Mouse (Mus musculus) CD4-positive naive resting alpha-beta T cell, adult 76 days (primary cell): ENCODE data around the gene Sod2. TPM values are rescaled to one million over a fixed set of nuclear protein-coding genes. Genes with fewer than 3 reads are reported as not detected.

Experiments used
- total RNA-seq: library from RNA; stranded (reverse); gene quantifications from one replicate; pipeline ENCODE4 v1.2.4, GENCODE M21; 2023

The Sod2 gene
- total RNA-seq, result 58.1 TPM

GRCm38 (mm10) chr17:13006546-13006945 is at the start of gene Sod2:
Gene Sod2 (plus strand): TSS chr17:13006846.

GRCm38 (mm10) chr17:12960331-12960873 is 46.2 kb upstream of the Sod2 start, which contains the start of gene Acat2:
Gene Acat2 (minus strand): TSS chr17:12960747.

DNA sequence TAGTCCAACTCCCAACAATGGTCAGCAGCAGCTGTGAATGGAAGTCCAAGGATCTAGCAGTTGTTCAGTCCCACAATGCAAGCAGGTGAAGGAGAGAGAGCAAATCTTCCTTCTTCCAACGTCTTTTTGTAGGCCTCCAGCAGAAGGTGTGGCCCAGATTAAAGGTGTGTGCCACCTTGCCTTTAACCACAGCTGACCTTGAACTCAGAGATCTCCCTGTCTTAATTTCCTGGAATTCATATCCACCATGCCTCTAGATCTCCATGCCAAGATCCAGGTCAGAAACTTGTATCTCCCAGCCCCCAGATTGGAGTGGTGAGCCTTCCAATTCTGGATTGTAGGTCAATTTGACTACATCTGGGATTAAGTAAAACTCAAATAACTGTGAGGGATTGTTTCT is 12.6 kb upstream of the Sod2 start, which contains the start of gene Wtap:
TSS of gene Wtap (minus strand) at position 101 of the 400 bp plus-strand sequence.

DNA sequence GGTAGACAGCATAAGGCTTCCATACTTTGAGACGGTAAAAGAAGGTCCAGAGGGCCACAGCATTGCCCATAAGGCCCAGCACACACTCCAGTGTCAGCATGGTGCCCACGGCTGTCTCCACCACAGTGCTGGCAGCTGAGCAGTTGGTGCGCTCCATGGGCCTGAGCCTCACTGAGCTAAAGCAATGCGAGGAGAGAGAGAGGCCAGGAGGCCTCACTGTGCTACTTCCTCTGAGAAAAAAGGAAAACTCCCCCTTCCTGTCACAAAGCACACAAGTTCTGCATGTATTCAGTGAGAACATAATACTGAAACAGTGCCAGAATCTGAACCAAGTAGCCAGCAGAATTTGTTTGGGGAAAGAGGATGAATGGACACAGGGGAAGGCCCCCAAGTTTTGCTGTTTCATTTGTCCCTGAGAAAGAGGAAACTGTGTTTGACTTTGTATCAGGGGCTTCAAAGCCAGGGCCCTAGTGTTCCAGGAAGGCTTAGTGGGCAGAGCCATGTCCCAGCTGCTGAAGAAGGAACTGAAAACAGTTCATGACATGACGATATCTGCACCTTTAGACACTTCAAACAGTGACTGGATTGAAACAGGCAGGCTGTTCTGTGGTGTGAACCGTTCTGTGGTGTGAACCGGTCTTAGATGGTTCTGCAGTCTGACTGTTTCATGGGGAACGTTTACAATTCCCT is 45.6 kb downstream of the Sod2 start, which contains the start of gene Gpr31b:
TSS of gene Gpr31b (minus strand) at position 173 of the 690 bp plus-strand sequence.

DNA sequence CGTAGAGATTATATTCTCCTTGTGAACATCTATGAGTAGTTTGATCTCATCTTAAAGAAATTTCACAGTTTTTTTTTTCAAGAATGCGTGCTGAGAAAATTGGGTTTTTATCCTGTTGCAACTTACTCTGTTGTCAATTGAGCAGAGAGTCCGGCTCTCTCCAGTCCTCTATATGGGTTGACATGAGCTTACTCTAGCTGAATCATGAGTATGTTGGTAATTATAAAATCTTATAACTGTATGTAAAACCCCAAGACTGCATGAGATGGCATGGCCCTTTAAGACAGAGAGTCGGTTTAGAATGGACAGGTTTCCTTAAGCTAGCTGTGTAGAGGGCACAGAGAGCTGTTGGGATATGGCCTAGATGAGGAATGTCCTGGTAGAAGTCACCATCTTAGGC is 54.2 kb downstream of the Sod2 start, which contains the start of gene Tcp10b:
TSS of gene Tcp10b (plus strand) at position 301 of the 400 bp plus-strand sequence.

Other genes starting within 250 kb of the Sod2 start
- gene Igf2r, start 237.2 kb upstream of the Sod2 start, total RNA-seq, result 37.3 TPM
- gene Mas1, start 138.7 kb upstream of the Sod2 start, total RNA-seq, result not detected
- not detected for gene Mrgprh, start 130.8 kb upstream of the Sod2 start, total RNA-seq
- 2.2 TPM for gene Pnldc1, start 96.6 kb upstream of the Sod2 start, total RNA-seq
- gene Tcp1, start 91.1 kb upstream of the Sod2 start, total RNA-seq, result 185 TPM
- gene Mrpl18, start 90.5 kb upstream of the Sod2 start, total RNA-seq, result 36.7 TPM
- not detected for gene Acat3, start 66.2 kb upstream of the Sod2 start, total RNA-seq
- gene Acat2, start 46.1 kb upstream of the Sod2 start, total RNA-seq, result 18.7 TPM
- 120 TPM for gene Wtap, start 12.7 kb upstream of the Sod2 start, total RNA-seq
- gene Gpr31b, start 45.5 kb downstream of the Sod2 start, total RNA-seq, result not detected
- not detected for gene Tcp10b, start 54.3 kb downstream of the Sod2 start, total RNA-seq
- gene Unc93a, start 125.0 kb downstream of the Sod2 start, total RNA-seq, result 0.23 TPM
- not detected for gene Smok2a, start 214.3 kb downstream of the Sod2 start, total RNA-seq
- gene Smok2b, start 223.4 kb downstream of the Sod2 start, total RNA-seq, result not detected